Mouse (Mus musculus) MEL (cell line): ENCODE data around the gene Rars. TPM values are rescaled to one million over a fixed set of nuclear protein-coding genes. Genes with fewer than 3 reads are reported as not detected.
A peak's percentile ranks its signal among the peaks of the same experiment; 100 is the strongest.

Source experiments
- DNase-seq: peaks from one replicate; pipeline ENCODE4 v3.0.0; 2011; ENCODE audit warnings: low read depth, low spot score
- H3K27ac ChIP-seq: 2 replicates; pipeline ENCODE4 v1.5.1; 2012; ENCODE audit warnings: low read depth, mild to moderate bottlenecking, control low read depth, low read length, moderate library complexity; ENCODE audit not compliant: control insufficient read depth
- H3K27me3 ChIP-seq, 2 experiments: fragments of 150-350 bp in 1 of 2; sonication (generic) in 1 of 2; 2 replicates each; pipeline ENCODE4 v1.6.1; 2012; ENCODE audit warnings: low read length in 2 of 2, mild to moderate bottlenecking in 2 of 2, improper control_type of control experiment in 1 of 2, moderate library complexity in 1 of 2; ENCODE audit not compliant: insufficient read depth in 2 of 2, control insufficient read depth in 1 of 2
- H3K36me3 ChIP-seq, 2 experiments: 2 replicates each; pipeline ENCODE4 v1.6.1; 2012 to 2014; ENCODE audit warnings: low read length in 2 of 2, improper control_type of control experiment in 1 of 2, inconsistent platforms in 1 of 2, mild to moderate bottlenecking in 1 of 2; ENCODE audit not compliant: insufficient read depth in 2 of 2, control insufficient read depth in 1 of 2
- H3K4me1 ChIP-seq, 2 experiments: fragments of 150-350 bp in 1 of 2; sonication (generic) in 1 of 2; 2 replicates each; pipeline ENCODE4 v1.6.1; 2012; ENCODE audit warnings: low read length in 2 of 2, improper control_type of control experiment in 1 of 2, mild to moderate bottlenecking in 1 of 2; ENCODE audit not compliant: insufficient read depth in 2 of 2, control insufficient read depth in 1 of 2
- H3K4me3 ChIP-seq, 2 experiments: fragments of 150-350 bp in 1 of 2; sonication (generic) in 1 of 2; 2 replicates each; pipeline ENCODE4 v1.5.1; 2012; ENCODE audit warnings: low read depth in 2 of 2, low read length in 2 of 2, mild to moderate bottlenecking in 2 of 2, moderate library complexity in 2 of 2, control low read depth in 1 of 2, improper control_type of control experiment in 1 of 2; ENCODE audit not compliant: control insufficient read depth in 1 of 2, insufficient read depth in 1 of 2
- H3K79me2 ChIP-seq: 2 replicates; pipeline ENCODE4 v1.6.1; 2012; ENCODE audit warnings: mild to moderate bottlenecking, low read length, moderate library complexity; ENCODE audit not compliant: control insufficient read depth, poor library complexity, insufficient read depth
- H3K9ac ChIP-seq: 2 replicates; pipeline ENCODE4 v1.6.1; 2012; ENCODE audit warnings: low read depth, mild to moderate bottlenecking, control low read depth, low read length, moderate library complexity; ENCODE audit not compliant: control insufficient read depth, poor library complexity, severe bottlenecking
- H3K9me3 ChIP-seq: fragments of 150-350 bp; sonication (generic); replicated peaks from 2 replicates; pipeline ENCODE4 v1.6.1; 2012; ENCODE audit warnings: mild to moderate bottlenecking, low read length, improper control_type of control experiment, moderate library complexity; ENCODE audit not compliant: insufficient read depth
- CHD1 ChIP-seq: IDR thresholded peaks from 2 replicates; pipeline ENCODE4 v1.6.1; 2012; ENCODE audit warnings: low read depth, mild to moderate bottlenecking, inconsistent platforms, low read length, improper control_type of control experiment
- CTCF ChIP-seq, 3 experiments: IDR thresholded peaks in 2 of 3; conservative IDR thresholded peaks in 1 of 3; 2 replicates each; pipeline ENCODE4 v1.5.1; 2011 to 2012; ENCODE audit warnings: low read length in 3 of 3, low read depth in 2 of 3, mild to moderate bottlenecking in 2 of 3, improper control_type of control experiment in 1 of 3, inconsistent platforms in 1 of 3, mixed read lengths in 1 of 3, moderate library complexity in 1 of 3; ENCODE audit not compliant: control insufficient read depth in 1 of 3, insufficient read depth in 1 of 3, poor library complexity in 1 of 3, severe bottlenecking in 1 of 3
- E2F4 ChIP-seq: IDR thresholded peaks from 2 replicates; pipeline ENCODE4 v1.6.1; 2011; ENCODE audit warnings: low read depth, low read length, improper control_type of control experiment, borderline replicate concordance
- ELF1 ChIP-seq: IDR thresholded peaks from 2 replicates; pipeline ENCODE4 v1.6.1; 2014; ENCODE audit warnings: low read depth, mild to moderate bottlenecking, inconsistent platforms, low read length, improper control_type of control experiment, moderate library complexity
- EP300 ChIP-seq, 2 experiments: IDR thresholded peaks; 2 replicates each; pipeline ENCODE4 v1.6.1; 2011; ENCODE audit warnings: improper control_type of control experiment in 2 of 2, low read length in 2 of 2, low read depth in 1 of 2, mild to moderate bottlenecking in 1 of 2
- HCFC1 ChIP-seq: IDR thresholded peaks from 2 replicates; pipeline ENCODE4 v1.6.1; 2012; ENCODE audit warnings: low read depth, mild to moderate bottlenecking, inconsistent platforms, low read length, improper control_type of control experiment, moderate library complexity
- JUND ChIP-seq: IDR thresholded peaks from 2 replicates; pipeline ENCODE4 v1.6.1; 2011; ENCODE audit warnings: low read depth, mild to moderate bottlenecking, improper control_type of control experiment, low read length
- KAT2A ChIP-seq: conservative IDR thresholded peaks from 2 replicates; pipeline ENCODE4 v1.6.1; 2012; ENCODE audit warnings: low read depth, low read length, improper control_type of control experiment, inconsistent platforms
- MAFK ChIP-seq: IDR thresholded peaks from 2 replicates; pipeline ENCODE4 v1.6.1; 2011; ENCODE audit warnings: low read depth, mild to moderate bottlenecking, low read length, improper control_type of control experiment, borderline replicate concordance
- MXI1 ChIP-seq: IDR thresholded peaks from 2 replicates; pipeline ENCODE4 v1.6.1; 2011; ENCODE audit warnings: mild to moderate bottlenecking, low read depth, low read length, improper control_type of control experiment
- MYB ChIP-seq: IDR thresholded peaks from 2 replicates; pipeline ENCODE4 v1.6.1; 2011; ENCODE audit warnings: mild to moderate bottlenecking, low read depth, low read length, improper control_type of control experiment
- MYC ChIP-seq: IDR thresholded peaks from 2 replicates; pipeline ENCODE4 v1.6.1; 2011; ENCODE audit warnings: low read depth, mild to moderate bottlenecking, low read length, improper control_type of control experiment, moderate library complexity
- NELFE ChIP-seq: IDR thresholded peaks from 2 replicates; pipeline ENCODE4 v1.6.1; 2011; ENCODE audit warnings: low read depth, low read length, improper control_type of control experiment
- NRF1 ChIP-seq: IDR thresholded peaks from 2 replicates; pipeline ENCODE4 v1.6.1; 2014; ENCODE audit warnings: low read depth, mild to moderate bottlenecking, inconsistent platforms, low read length, improper control_type of control experiment, moderate library complexity; ENCODE audit not compliant: poor library complexity, insufficient read depth, severe bottlenecking
- POLR2A ChIP-seq, 2 experiments: IDR thresholded peaks; 2 replicates each; pipeline ENCODE4 v1.6.1; 2011 to 2012; ENCODE audit warnings: low read length in 2 of 2, mild to moderate bottlenecking in 2 of 2, control low read depth in 1 of 2, improper control_type of control experiment in 1 of 2, low read depth in 1 of 2, moderate library complexity in 1 of 2; ENCODE audit not compliant: control insufficient read depth in 1 of 2, insufficient read depth in 1 of 2, poor library complexity in 1 of 2
- POLR2AphosphoS2 ChIP-seq: IDR thresholded peaks from 2 replicates; pipeline ENCODE4 v1.6.1; 2011; ENCODE audit warnings: low read length, improper control_type of control experiment
- POLR2AphosphoS5 ChIP-seq: IDR thresholded peaks from 2 replicates; pipeline ENCODE4 v1.6.1; 2012; ENCODE audit warnings: low read depth, borderline replicate concordance, mild to moderate bottlenecking, inconsistent platforms, low read length, moderate library complexity, mixed read lengths
- RAD21 ChIP-seq: IDR thresholded peaks from 2 replicates; pipeline ENCODE4 v1.6.1; 2011; ENCODE audit warnings: mild to moderate bottlenecking, low read depth, low read length, improper control_type of control experiment
- SIN3A ChIP-seq: IDR thresholded peaks from 2 replicates; pipeline ENCODE4 v1.6.1; 2012; ENCODE audit warnings: low read length, improper control_type of control experiment, inconsistent platforms
- SMC3 ChIP-seq: IDR thresholded peaks from 2 replicates; pipeline ENCODE4 v1.6.1; 2011; ENCODE audit warnings: low read depth, low read length, improper control_type of control experiment
- TBP ChIP-seq: IDR thresholded peaks from 2 replicates; pipeline ENCODE4 v1.8.0; 2011; ENCODE audit warnings: low read depth, low read length, improper control_type of control experiment
- TCF12 ChIP-seq: IDR thresholded peaks from 2 replicates; pipeline ENCODE4 v1.6.1; 2014; ENCODE audit warnings: low read depth, mild to moderate bottlenecking, inconsistent platforms, low read length, improper control_type of control experiment, moderate library complexity
- UBTF ChIP-seq: IDR thresholded peaks from 2 replicates; pipeline ENCODE4 v1.6.1; 2012; ENCODE audit warnings: low read depth, mild to moderate bottlenecking, inconsistent platforms, low read length, improper control_type of control experiment, moderate library complexity, borderline replicate concordance; ENCODE audit not compliant: insufficient read depth
- USF1 ChIP-seq: IDR thresholded peaks from 2 replicates; pipeline ENCODE4 v1.6.1; 2014; ENCODE audit warnings: low read depth, mild to moderate bottlenecking, inconsistent platforms, low read length, improper control_type of control experiment, moderate library complexity
- USF2 ChIP-seq, 2 experiments: IDR thresholded peaks; 2 replicates each; pipeline ENCODE4 v1.6.1; 2011 to 2012; ENCODE audit warnings: improper control_type of control experiment in 2 of 2, low read length in 2 of 2, borderline replicate concordance in 1 of 2, inconsistent platforms in 1 of 2, low read depth in 1 of 2, mild to moderate bottlenecking in 1 of 2; ENCODE audit not compliant: insufficient read depth in 1 of 2
- ZC3H11A ChIP-seq: IDR thresholded peaks from 2 replicates; pipeline ENCODE4 v1.6.1; 2012; ENCODE audit warnings: low read depth, mild to moderate bottlenecking, inconsistent platforms, low read length, improper control_type of control experiment
- ZKSCAN1 ChIP-seq: IDR thresholded peaks from 2 replicates; pipeline ENCODE4 v1.6.1; 2012; ENCODE audit warnings: low read depth, mild to moderate bottlenecking, inconsistent platforms, low read length, improper control_type of control experiment, moderate library complexity
- ZNF384 ChIP-seq: IDR thresholded peaks from 2 replicates; pipeline ENCODE4 v1.6.1; 2012; ENCODE audit warnings: low read depth, mild to moderate bottlenecking, inconsistent platforms, low read length, improper control_type of control experiment
- polyA plus RNA-seq, 2 experiments: library from polyadenylated mRNA; stranded (reverse) in 1 of 2; unstranded in 1 of 2; fragments of >175 nt in 1 of 2; fragments of >200 nt in 1 of 2; gene quantifications; 2 replicates each; pipeline versions ENCODE4 v1.2.1 to v1.2.4; 2012; ENCODE audit warnings: low replicate concordance in 2 of 2, low read depth in 1 of 2; ENCODE audit not compliant: insufficient read length in 2 of 2, insufficient read depth in 1 of 2, missing spikeins in 1 of 2
- total RNA-seq: library from RNA; depleted of rRNA; stranded (reverse); fragments of 300-350 nt; gene quantifications from 2 replicates; pipeline ENCODE4 v1.2.3, GENCODE M21; 2012

Gene Rars
- total and polyA plus RNA-seq, 3 experiments, result 193 to 396 (median 251) TPM

DNA sequence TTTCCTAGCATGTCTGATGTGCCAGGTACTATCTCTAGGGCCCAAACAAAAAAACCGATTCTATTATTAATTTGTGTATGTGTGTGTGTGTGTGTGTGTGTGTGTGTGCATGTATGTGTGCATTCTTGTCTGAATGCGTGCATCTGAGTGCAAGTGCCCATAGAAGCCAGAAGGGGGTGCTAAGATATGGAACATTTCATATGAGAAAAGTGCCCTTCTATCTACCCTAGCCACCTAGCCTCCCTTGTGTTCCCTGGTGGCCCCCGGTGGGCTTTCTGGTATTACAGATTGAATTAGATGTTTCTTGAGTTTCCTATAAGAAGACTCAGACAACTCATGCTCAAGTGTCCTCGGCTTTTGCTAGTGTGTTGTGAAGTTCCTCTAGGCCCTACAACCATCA is 19.3 kb upstream of the Rars start:
- no peaks in the 10 kb centered on the region for H3K36me3 ChIP-seq
- TF ChIP-seq POLR2A (IDR thresholded peaks at IDR 0.05; ENCODE audit: control insufficient read depth in 1 of 2, insufficient read depth in 1 of 2, low read depth in 1 of 2, low read length in 2 of 2, poor library complexity in 1 of 2) (no peak), MXI1 (no peak), TCF12 (no peak), KAT2A (no peak), POLR2AphosphoS2 (no peak), JUND (no peak), ZNF384 (no peak), ZKSCAN1 (no peak), EP300 (IDR thresholded peaks at IDR 0.05; ENCODE audit: low read depth in 1 of 2, low read length in 2 of 2) (no peak), USF2 (IDR thresholded peaks at IDR 0.05; ENCODE audit: borderline replicate concordance in 1 of 2, insufficient read depth in 1 of 2, low read depth in 1 of 2, low read length in 2 of 2) (no peak), USF1 (no peak), TBP (no peak), ELF1 (no peak), HCFC1 (no peak), CHD1 (no peak), NELFE (no peak), ZC3H11A (no peak), NRF1 (no peak), E2F4 (no peak)
- no peak overlapping the region for H3K27ac ChIP-seq

DNA sequence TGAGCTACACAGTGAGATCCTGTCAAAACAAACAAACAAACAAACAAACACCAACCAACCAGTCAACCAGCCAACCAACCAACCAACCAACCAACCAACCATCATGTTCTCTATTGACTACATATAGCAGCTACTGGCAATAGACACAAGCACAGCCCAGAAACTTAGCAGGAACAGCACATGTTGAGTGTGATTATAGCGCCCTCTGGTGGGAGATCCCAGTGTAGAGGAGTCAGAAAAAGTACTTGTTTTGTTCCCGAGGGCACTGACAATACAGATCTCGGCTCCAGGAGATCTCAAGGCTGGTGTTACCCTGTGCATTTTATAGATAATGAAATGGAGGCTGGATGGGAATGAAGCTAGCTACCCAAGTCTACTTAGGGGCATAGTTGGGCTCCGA is 18.4 kb upstream of the Rars start:
- Histone ChIP-seq H3K9me3 (no peaks in the 10 kb centered on the region), H3K79me2 (no peaks in the 10 kb centered on the region), H3K36me3 (no peaks in the 10 kb centered on the region), H3K9ac (no peak overlapping the region), H3K4me1 (no peaks in the 10 kb centered on the region), H3K27ac (no peak overlapping the region), H3K4me3 (no peak overlapping the region), H3K27me3 (no peaks in the 10 kb centered on the region)
- DNase-seq, result peak; percentile 74
- no peak for TF ChIP-seq POLR2AphosphoS2
- TF ChIP-seq MAFK, result no peak
- peak; percentile 49 to 79 (median 53) for TF ChIP-seq CTCF (IDR thresholded peaks at IDR 0.05 in 2 of 3, conservative IDR thresholded peaks at IDR 0.05 in 1 of 3; ENCODE audit: control insufficient read depth in 1 of 3, insufficient read depth in 1 of 3, low read depth in 2 of 3, low read length in 3 of 3, poor library complexity in 1 of 3, severe bottlenecking in 1 of 3)
- TF ChIP-seq NELFE, result no peak
- no peak for TF ChIP-seq CHD1
- TF ChIP-seq RAD21, result peak; percentile 77
- TF ChIP-seq EP300 (IDR thresholded peaks at IDR 0.05; ENCODE audit: low read depth in 1 of 2, low read length in 2 of 2), result no peak
- TF ChIP-seq ELF1, result no peak
- no peak for TF ChIP-seq JUND
- no peak for TF ChIP-seq NRF1
- TF ChIP-seq POLR2AphosphoS5, result no peak
- no peak for TF ChIP-seq POLR2A (IDR thresholded peaks at IDR 0.05; ENCODE audit: control insufficient read depth in 1 of 2, insufficient read depth in 1 of 2, low read depth in 1 of 2, low read length in 2 of 2, poor library complexity in 1 of 2)
- peak; percentile 81 for TF ChIP-seq SMC3
- TF ChIP-seq USF1, result no peak
- no peak for TF ChIP-seq UBTF
- no peak for TF ChIP-seq USF2 (IDR thresholded peaks at IDR 0.05; ENCODE audit: borderline replicate concordance in 1 of 2, insufficient read depth in 1 of 2, low read depth in 1 of 2, low read length in 2 of 2)
- peak; percentile 58 for TF ChIP-seq ZC3H11A
- TF ChIP-seq TBP, result no peak
- TF ChIP-seq MYB, result no peak
- TF ChIP-seq MYC, result 0 out of 2 replicates have a peak, but pooled peaks have one; percentile 46
- no peak for TF ChIP-seq SIN3A

More for the DNA sequence above, 19.3 kb upstream of the Rars start:
- H3K27me3 ChIP-seq, result no peaks in the 10 kb centered on the region
- no peak overlapping the region for H3K9ac ChIP-seq
- H3K4me1 ChIP-seq, result no peaks in the 10 kb centered on the region
- H3K79me2 ChIP-seq, result no peaks in the 10 kb centered on the region
- no peaks in the 10 kb centered on the region for H3K9me3 ChIP-seq
- DNase-seq, result no peak
- no peak overlapping the region for H3K4me3 ChIP-seq
